Mouse (Mus musculus) kidney, postnatal 25 days (tissue): ENCODE data around the gene A4gnt.

Source experiments
- DNase-seq, 2 experiments: peaks; one replicate each; pipeline ENCODE4 v3.0.0; 2021; ENCODE audit warnings: mixed read lengths in 2 of 2

A4gnt gene

DNA sequence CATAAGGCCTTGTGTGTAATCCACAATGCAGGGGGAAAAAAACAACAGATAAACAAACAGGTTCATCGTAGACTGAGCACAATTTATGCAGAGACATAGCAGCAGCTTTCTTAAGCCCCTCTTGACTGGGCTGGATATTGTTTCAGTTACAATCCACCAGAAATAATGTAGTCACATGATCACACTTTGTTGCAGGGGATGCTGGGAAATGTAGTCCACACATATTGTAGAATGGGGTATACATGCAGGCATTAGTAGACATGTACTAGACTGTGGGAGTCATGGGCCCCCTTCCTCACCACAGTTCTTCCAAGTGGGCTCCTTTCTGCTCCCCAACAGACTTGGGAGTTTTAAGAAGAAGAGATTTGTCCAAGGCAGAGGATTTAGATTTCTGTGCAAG is 24.5 kb downstream of the A4gnt start:
- no peak for DNase-seq

GRCm38 (mm10) chr9:99637227-99637626 is 24.9 kb downstream of the A4gnt start:
- no peak for DNase-seq

GRCm38 (mm10) chr9:99637736-99638135 is 25.4 kb downstream of the A4gnt start:
- no peak for DNase-seq

DNA sequence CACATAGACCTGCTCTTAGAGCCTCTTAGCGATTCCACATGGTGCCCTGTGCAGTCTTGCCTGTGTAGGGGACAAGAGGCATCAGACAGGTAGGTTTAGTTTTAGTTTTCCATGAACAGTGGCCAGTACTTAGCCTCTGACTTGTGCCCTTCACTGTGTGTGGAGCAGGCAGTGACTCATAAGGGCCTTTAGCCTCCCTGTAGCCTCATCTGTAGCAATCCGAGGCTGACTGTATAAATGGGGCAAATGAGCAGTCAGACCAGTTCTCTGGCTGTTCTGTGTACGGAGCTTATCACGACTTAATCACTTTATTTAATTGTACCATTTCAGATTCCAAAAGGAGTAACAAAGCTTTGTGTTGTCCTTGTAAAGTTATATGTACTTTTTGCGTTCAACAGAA is 27.7 kb downstream of the A4gnt start:
- no peak for DNase-seq

DNA sequence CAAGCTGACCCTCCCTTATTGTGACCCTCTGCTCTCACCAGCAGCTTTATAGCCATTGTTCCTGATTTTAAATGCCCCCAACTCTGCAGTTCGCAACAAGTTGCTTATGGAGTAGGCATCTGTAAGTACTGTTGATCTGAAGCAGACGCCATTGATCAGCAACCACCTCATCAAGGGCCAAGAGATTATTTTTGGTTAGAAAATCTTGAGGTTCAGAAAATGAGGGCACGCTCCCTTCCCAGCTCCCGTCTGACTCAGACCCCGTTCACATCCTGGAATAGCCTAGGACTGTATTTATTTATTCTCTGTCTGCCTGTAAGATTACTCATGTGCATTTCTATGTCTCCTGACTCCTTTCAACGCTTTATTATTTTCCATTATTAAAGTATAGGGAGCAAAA is 33.1 kb downstream of the A4gnt start:
- DNase-seq: no peak

DNA sequence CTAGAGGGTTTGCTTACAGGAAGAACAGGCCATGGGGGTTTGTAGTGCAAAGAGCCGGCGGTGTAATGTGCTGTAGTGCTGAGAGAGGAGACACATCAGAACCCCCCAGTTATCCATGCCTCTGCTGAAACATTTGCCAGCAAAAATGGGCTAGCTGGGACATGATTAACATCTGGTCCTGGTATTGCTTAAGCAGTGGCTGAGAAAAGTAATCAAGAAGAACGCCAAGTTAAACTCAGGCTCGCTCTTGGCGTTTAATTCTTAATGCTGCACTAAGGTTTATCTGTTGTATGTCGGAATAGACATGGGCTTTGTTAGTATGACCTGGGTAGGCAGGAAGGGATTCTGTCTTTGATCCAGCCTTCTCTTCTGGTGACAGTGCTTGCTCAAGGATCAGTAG is 33.8 kb downstream of the A4gnt start:
- no peak for DNase-seq

- no peak for DNase-seq
These were observed 48.5 kb downstream of the A4gnt start for GRCm38 (mm10) chr9:99660756-99661155.

- peak; percentile 50 to 59 for DNase-seq
These were observed 49.4 kb downstream of the A4gnt start for GRCm38 (mm10) chr9:99661606-99662166.

GRCm38 (mm10) chr9:99662406-99662805 is 50.1 kb downstream of the A4gnt start:
- DNase-seq: peak; percentile 75 to 80

- no peak for DNase-seq
These were observed 50.6 kb downstream of the A4gnt start for GRCm38 (mm10) chr9:99662887-99663286.

GRCm38 (mm10) chr9:99667596-99667995 is 55.3 kb downstream of the A4gnt start:
- peak in 1 of 2 experiments; percentile 17 for DNase-seq

DNA sequence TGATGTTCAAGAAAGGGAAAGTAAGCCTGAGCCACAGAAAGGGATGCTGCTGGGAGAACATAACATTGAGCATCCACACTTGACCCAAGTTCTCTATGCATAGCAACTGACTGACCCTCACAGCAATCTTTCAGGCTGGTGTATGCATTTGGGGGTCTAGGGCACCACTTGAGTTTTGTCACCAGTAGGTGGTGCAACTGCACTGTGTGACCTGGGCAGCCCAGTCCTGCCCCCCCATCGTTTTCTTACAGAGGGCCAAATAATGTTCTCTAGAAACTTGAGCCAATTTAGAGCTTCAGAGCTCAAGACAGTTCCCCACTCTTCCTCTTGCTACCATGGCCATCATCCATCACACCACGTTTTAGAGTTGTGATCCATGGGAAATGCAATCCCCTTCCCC is 59.3 kb downstream of the A4gnt start:
- DNase-seq: peak in 1 of 2 experiments; percentile 29
